Mouse (Mus musculus): ENCODE data around the gene Acad10.
"Not testable (repeated sequence)": the region's sequence is repeated elsewhere in the genome, so short reads cannot be mapped to it uniquely, and the experiment has no call there.

The Acad10 gene

GRCm38 (mm10) chr5:121660059-121660896 is at the start of gene Acad10, which contains the start of gene Brap:
Acad10 (minus strand) TSS chr5:121660514.
Brap (plus strand) TSS chr5:121660563.
- peak; percentile 97 for DNase-seq

- DNase-seq = no peak
These were observed 44.4 kb upstream of the Acad10 start for GRCm38 (mm10) chr5:121704512-121705248.

- DNase-seq = no peak
These were observed 43.0 kb upstream of the Acad10 start for GRCm38 (mm10) chr5:121703341-121703740.

GRCm38 (mm10) chr5:121701111-121701769 is 40.9 kb upstream of the Acad10 start:
- no peak for DNase-seq

- DNase-seq = no peak
These were observed 40.2 kb upstream of the Acad10 start for GRCm38 (mm10) chr5:121700496-121700895.

GRCm38 (mm10) chr5:121699891-121700290 is 39.6 kb upstream of the Acad10 start:
- no peak for DNase-seq

- no peak for DNase-seq
These were observed 36.4 kb upstream of the Acad10 start for GRCm38 (mm10) chr5:121696761-121697160.

GRCm38 (mm10) chr5:121692897-121693296 is 32.6 kb upstream of the Acad10 start:
- DNase-seq = no peak

- DNase-seq = not testable (repeated sequence)
These were observed 31.1 kb upstream of the Acad10 start for GRCm38 (mm10) chr5:121691436-121691835.

- DNase-seq = peak; percentile 73
These were observed 30.3 kb upstream of the Acad10 start for GRCm38 (mm10) chr5:121690482-121691211.

- peak; percentile 39 for DNase-seq
These were observed 26.0 kb upstream of the Acad10 start for GRCm38 (mm10) chr5:121686113-121686898.

- no peak for DNase-seq
These were observed 25.2 kb upstream of the Acad10 start for GRCm38 (mm10) chr5:121685495-121685894.

- DNase-seq = no peak
These were observed 21.9 kb upstream of the Acad10 start for GRCm38 (mm10) chr5:121682250-121682649.

- DNase-seq = peak; percentile 23
These were observed 10.1 kb upstream of the Acad10 start for GRCm38 (mm10) chr5:121670412-121670811.

- peak; percentile 15 for DNase-seq
These were observed 8.1 kb upstream of the Acad10 start for GRCm38 (mm10) chr5:121668411-121668810.

GRCm38 (mm10) chr5:121667067-121667466 is 6.8 kb upstream of the Acad10 start:
- DNase-seq = peak; percentile 22

GRCm38 (mm10) chr5:121664971-121665370 is 4.7 kb upstream of the Acad10 start:
- DNase-seq = no peak

- DNase-seq = no peak
These were observed 3.8 kb upstream of the Acad10 start for GRCm38 (mm10) chr5:121664078-121664477.

GRCm38 (mm10) chr5:121663456-121663855 is 3.1 kb upstream of the Acad10 start:
- DNase-seq = no peak

GRCm38 (mm10) chr5:121661494-121661893 is 1.2 kb upstream of the Acad10 start:
- DNase-seq = no peak

- no peak for DNase-seq
These were observed 562 bp upstream of the Acad10 start for GRCm38 (mm10) chr5:121660897-121661254.

- DNase-seq = not testable (repeated sequence)
These were observed 2.7 kb downstream of the Acad10 start for GRCm38 (mm10) chr5:121657656-121658055.
